Mouse (Mus musculus) lung, embryonic 14.5 days (tissue): ENCODE data around the gene Aqp9. TPM values are rescaled to one million over a fixed set of nuclear protein-coding genes. Genes with fewer than 3 reads are reported as not detected.

Experiments used
- ATAC-seq: fragments of 200-750 bp; cut with Nextera tagmentation; 2 replicates; pipeline ENCODE4 v1.8.0; 2017; ENCODE audit warnings: mild to moderate bottlenecking, moderate TSS enrichment, moderate library complexity; ENCODE audit not compliant: insufficient read depth
- DNase-seq: peaks from one replicate; pipeline ENCODE4 v3.0.0-alpha.2; 2015
- H3K27ac ChIP-seq: fragments of 300-500 bp; sonication (generic); 2 replicates; pipeline ENCODE4 v1.5.1; 2014; ENCODE audit warnings: low read depth, mild to moderate bottlenecking, moderate library complexity
- H3K27me3 ChIP-seq: fragments of 300-500 bp; sonication (generic); 2 replicates; pipeline ENCODE4 v1.6.1; 2014; ENCODE audit warnings: low read length, control low read depth; ENCODE audit not compliant: insufficient read depth
- H3K36me3 ChIP-seq: fragments of 300-500 bp; sonication (generic); 2 replicates; pipeline ENCODE4 v1.6.1; 2014; ENCODE audit warnings: control low read depth; ENCODE audit not compliant: insufficient read depth
- H3K4me1 ChIP-seq: fragments of 300-500 bp; sonication (generic); 2 replicates; pipeline ENCODE4 v1.6.1; 2014; ENCODE audit warnings: antibody characterized with exemption, control low read depth; ENCODE audit not compliant: insufficient read depth
- H3K4me2 ChIP-seq: fragments of 300-500 bp; sonication (generic); 2 replicates; pipeline ENCODE4 v1.6.1; 2014; ENCODE audit warnings: mild to moderate bottlenecking
- H3K4me3 ChIP-seq: fragments of 300-500 bp; sonication (generic); 2 replicates; pipeline ENCODE4 v1.5.1; 2014; ENCODE audit warnings: low read depth, low read length
- H3K9ac ChIP-seq: fragments of 300-500 bp; sonication (generic); 2 replicates; pipeline ENCODE4 v1.6.1; 2014
- H3K9me3 ChIP-seq: fragments of 300-500 bp; sonication (generic); 2 replicates; pipeline ENCODE4 v1.6.1; 2016; ENCODE audit warnings: low read depth, low read length, control low read depth
- CTCF ChIP-seq: IDR thresholded peaks from 2 replicates; pipeline ENCODE4 v1.5.1; 2016; ENCODE audit warnings: antibody characterized with exemption, low read depth
- WGBS: fragments of 180-500 bp; shearing (Covaris S2); extraction: QIAGEN DNeasy Blood & Tissue Kit; methylation state at CpG from one replicate; pipeline ENCODE4 v1.1.7; 2014; 5-methylcytosine and 5-hydroxymethylcytosine counted together
- polyA plus RNA-seq: library from polyadenylated mRNA; unstranded; fragments of >200 nt; fragmentation: Nextera tagmentation; extraction: Ambion mirVana; gene quantifications from 2 replicates; pipeline ENCODE4 v1.2.1, GENCODE M21; 2014

Aqp9 gene
- polyA plus RNA-seq, 1 experiment from 2014 or later, result 0.42 TPM

- Histone ChIP-seq H3K4me1 (peaks cover 7% of the 10 kb centered on the region), H3K9me3 (no peaks in the 10 kb centered on the region), H3K27ac (peak overlapping the region; percentile 72), H3K27me3 (no peaks in the 10 kb centered on the region), H3K4me2 (no peak overlapping the region), H3K4me3 (no peak overlapping the region), H3K36me3 (no peaks in the 10 kb centered on the region), H3K9ac (no peak overlapping the region)
- ATAC-seq (no peak), DNase-seq (peak; percentile 81)
- TF ChIP-seq CTCF, result no peak
- 36% methylated on average over 2 of the region's 2 CpGs for WGBS
Observed at GRCm38 (mm10) chr9:71167473-71168215, 838 bp downstream of the Aqp9 start.

GRCm38 (mm10) chr9:71166871-71167465 lies 1.5 kb downstream of the Aqp9 start:
- TF ChIP-seq CTCF, result no peak
- Histone ChIP-seq H3K36me3 (no peaks in the 10 kb centered on the region), H3K4me3 (no peak overlapping the region), H3K9me3 (no peaks in the 10 kb centered on the region), H3K27ac (no peak overlapping the region; the same call in 1 of the 2 replicates), H3K27me3 (no peaks in the 10 kb centered on the region), H3K4me1 (peaks cover 7% of the 10 kb centered on the region), H3K4me2 (no peak overlapping the region), H3K9ac (no peak overlapping the region)
- ATAC-seq, result no peak
- DNase-seq, result peak; percentile 57
- 54% methylated on average over 5 of the region's 5 CpGs for WGBS

- WGBS, result 85% methylated on average over 5 of the region's 5 CpGs
- H3K27me3 ChIP-seq, result no peaks in the 10 kb centered on the region
- no peak for DNase-seq
- H3K4me3 ChIP-seq, result no peak overlapping the region
- H3K36me3 ChIP-seq, result no peaks in the 10 kb centered on the region
- no peak overlapping the region for H3K4me2 ChIP-seq
- H3K27ac ChIP-seq, result peak overlapping the region; percentile 63; the same call in 1 of the 2 replicates
- H3K9me3 ChIP-seq, result no peaks in the 10 kb centered on the region
- H3K9ac ChIP-seq, result no peak overlapping the region
- TF ChIP-seq CTCF, result no peak
- ATAC-seq, result no peak; the same call in 1 of the 2 replicates
- peaks cover 7% of the 10 kb centered on the region for H3K4me1 ChIP-seq
Observed at GRCm38 (mm10) chr9:71166019-71166705, 2.3 kb downstream of the Aqp9 start.

DNA sequence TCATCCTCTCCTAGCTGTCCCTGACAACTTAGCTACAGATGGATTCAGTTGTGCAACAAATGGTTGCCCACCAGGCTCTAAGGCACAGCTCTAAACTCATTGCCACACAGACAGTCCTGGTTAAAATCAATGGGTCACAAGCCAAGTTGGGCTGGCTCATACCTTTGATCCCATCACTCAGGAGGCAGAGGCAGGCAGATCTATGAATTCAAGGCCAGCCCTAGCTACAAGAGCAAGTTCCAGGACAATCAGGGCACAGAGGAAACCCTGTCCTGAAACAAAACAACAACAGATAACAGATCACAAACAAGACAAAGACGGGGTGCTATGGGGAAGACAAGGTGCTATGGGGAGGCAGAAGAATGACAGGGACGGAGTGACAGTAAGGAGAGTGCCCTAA lies 3.0 kb downstream of the Aqp9 start:
- TF ChIP-seq CTCF, result no peak
- H3K36me3 ChIP-seq, result no peaks in the 10 kb centered on the region
- no peak overlapping the region for H3K4me3 ChIP-seq
- no peaks in the 10 kb centered on the region for H3K27me3 ChIP-seq
- no peaks in the 10 kb centered on the region for H3K9me3 ChIP-seq
- peaks cover 7% of the 10 kb centered on the region for H3K4me1 ChIP-seq
- no peak overlapping the region for H3K4me2 ChIP-seq
- H3K27ac ChIP-seq, result peak overlapping the region; percentile 63; the same call in 1 of the 2 replicates
- no peak for ATAC-seq
- no peak overlapping the region for H3K9ac ChIP-seq
- WGBS, result 78% methylated on average over 2 of the region's 2 CpGs
- no peak for DNase-seq

DNA sequence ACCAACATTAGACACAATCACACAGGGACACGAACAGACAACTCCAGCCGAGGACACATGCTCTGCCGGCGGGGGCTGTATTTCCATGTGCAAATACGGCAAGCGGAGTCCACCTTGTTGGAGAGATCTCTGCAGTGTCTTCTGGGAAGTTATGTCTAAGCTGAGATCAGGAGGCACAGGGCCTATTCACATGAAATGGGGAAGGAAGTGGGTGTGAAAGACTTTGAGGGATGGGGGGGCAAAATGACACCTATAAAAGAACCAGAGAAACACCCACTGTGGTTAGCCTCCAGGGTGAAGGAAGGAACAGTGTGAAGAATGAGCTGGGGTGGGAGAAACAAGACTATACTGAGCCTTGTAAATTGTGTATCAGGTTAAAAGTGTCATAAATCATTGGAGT lies 3.4 kb downstream of the Aqp9 start:
- TF ChIP-seq CTCF, result no peak
- ATAC-seq (no peak), DNase-seq (no peak)
- H3K36me3 ChIP-seq, result no peaks in the 10 kb centered on the region
- no peaks in the 10 kb centered on the region for H3K9me3 ChIP-seq
- H3K27me3 ChIP-seq, result no peaks in the 10 kb centered on the region
- no peak overlapping the region for H3K27ac ChIP-seq
- no peak overlapping the region for H3K4me3 ChIP-seq
- H3K4me2 ChIP-seq, result no peak overlapping the region
- H3K4me1 ChIP-seq, result peaks cover 7% of the 10 kb centered on the region
- 75% methylated on average over 6 of the region's 6 CpGs for WGBS
- H3K9ac ChIP-seq, result no peak overlapping the region

- Histone ChIP-seq H3K9ac (no peak overlapping the region), H3K27ac (no peak overlapping the region), H3K9me3 (no peaks in the 10 kb centered on the region), H3K4me1 (peaks cover 7% of the 10 kb centered on the region), H3K36me3 (no peaks in the 10 kb centered on the region), H3K4me2 (no peak overlapping the region), H3K4me3 (no peak overlapping the region), H3K27me3 (no peaks in the 10 kb centered on the region)
- no peak for ATAC-seq
- 67% methylated on average over 3 of the region's 3 CpGs for WGBS
- no peak for DNase-seq
- no peak for TF ChIP-seq CTCF
Observed at GRCm38 (mm10) chr9:71164353-71164752, 4.1 kb downstream of the Aqp9 start.
